Mouse (Mus musculus) MEL (cell line): ENCODE data around the gene Pik3r1.

Source experiments
- CTCF ChIP-seq, 3 experiments: IDR thresholded peaks in 2 of 3; conservative IDR thresholded peaks in 1 of 3; 2 replicates each; pipeline ENCODE4 v1.5.1; 2011 to 2012; ENCODE audit warnings: low read length in 3 of 3, low read depth in 2 of 3, mild to moderate bottlenecking in 2 of 3, improper control_type of control experiment in 1 of 3, inconsistent platforms in 1 of 3, mixed read lengths in 1 of 3, moderate library complexity in 1 of 3; ENCODE audit not compliant: control insufficient read depth in 1 of 3, insufficient read depth in 1 of 3, poor library complexity in 1 of 3, severe bottlenecking in 1 of 3
- ELF1 ChIP-seq: IDR thresholded peaks from 2 replicates; pipeline ENCODE4 v1.6.1; 2014; ENCODE audit warnings: low read depth, mild to moderate bottlenecking, inconsistent platforms, low read length, improper control_type of control experiment, moderate library complexity
- EP300 ChIP-seq, 2 experiments: IDR thresholded peaks; 2 replicates each; pipeline ENCODE4 v1.6.1; 2011; ENCODE audit warnings: improper control_type of control experiment in 2 of 2, low read length in 2 of 2, low read depth in 1 of 2, mild to moderate bottlenecking in 1 of 2
- GATA1 ChIP-seq: IDR thresholded peaks from 2 replicates; pipeline ENCODE4 v1.6.1; 2011; ENCODE audit warnings: low read depth, low read length, improper control_type of control experiment
- MAZ ChIP-seq: IDR thresholded peaks from 2 replicates; pipeline ENCODE4 v1.6.1; 2012; ENCODE audit warnings: low read depth, mild to moderate bottlenecking, inconsistent platforms, low read length, improper control_type of control experiment
- MEF2A ChIP-seq: IDR thresholded peaks from 2 replicates; pipeline ENCODE4 v1.6.1; 2014; ENCODE audit warnings: low read depth, mild to moderate bottlenecking, inconsistent platforms, low read length, improper control_type of control experiment; ENCODE audit not compliant: poor library complexity, insufficient replicate concordance, severe bottlenecking; ENCODE audit errors: extremely low read depth
- POLR2A ChIP-seq, 2 experiments: IDR thresholded peaks; 2 replicates each; pipeline ENCODE4 v1.6.1; 2011 to 2012; ENCODE audit warnings: low read length in 2 of 2, mild to moderate bottlenecking in 2 of 2, control low read depth in 1 of 2, improper control_type of control experiment in 1 of 2, low read depth in 1 of 2, moderate library complexity in 1 of 2; ENCODE audit not compliant: control insufficient read depth in 1 of 2, insufficient read depth in 1 of 2, poor library complexity in 1 of 2
- RAD21 ChIP-seq: IDR thresholded peaks from 2 replicates; pipeline ENCODE4 v1.6.1; 2011; ENCODE audit warnings: mild to moderate bottlenecking, low read depth, low read length, improper control_type of control experiment
- SIN3A ChIP-seq: IDR thresholded peaks from 2 replicates; pipeline ENCODE4 v1.6.1; 2012; ENCODE audit warnings: low read length, improper control_type of control experiment, inconsistent platforms
- ZNF384 ChIP-seq: IDR thresholded peaks from 2 replicates; pipeline ENCODE4 v1.6.1; 2012; ENCODE audit warnings: low read depth, mild to moderate bottlenecking, inconsistent platforms, low read length, improper control_type of control experiment

DNA sequence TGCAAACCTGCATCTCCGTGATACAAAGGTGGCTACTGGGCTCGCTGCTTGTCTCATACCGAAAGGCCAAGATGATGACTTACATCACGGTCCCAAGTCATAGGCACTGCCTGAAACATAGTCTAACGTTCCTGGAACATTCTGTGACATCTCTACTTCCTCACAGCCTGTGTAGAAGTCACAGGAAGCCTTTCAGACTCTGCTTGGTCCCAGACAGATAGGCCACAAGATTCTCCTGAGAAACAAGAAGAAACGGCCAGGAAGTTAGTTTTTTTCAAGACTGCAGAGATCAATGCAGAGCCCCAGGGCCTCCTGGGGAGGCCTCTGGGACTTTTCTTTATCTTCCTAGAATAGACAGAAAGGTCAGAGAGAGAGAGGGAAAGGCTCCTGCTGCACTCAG is 29.0 kb upstream of the Pik3r1 start:
- no peak for TF ChIP-seq GATA1
- TF ChIP-seq CTCF (IDR thresholded peaks at IDR 0.05 in 2 of 3, conservative IDR thresholded peaks at IDR 0.05 in 1 of 3; ENCODE audit: control insufficient read depth in 1 of 3, insufficient read depth in 1 of 3, low read depth in 2 of 3, low read length in 3 of 3, poor library complexity in 1 of 3, severe bottlenecking in 1 of 3), result no peak
- no peak for TF ChIP-seq RAD21
- no peak for TF ChIP-seq MEF2A
- no peak for TF ChIP-seq POLR2A (IDR thresholded peaks at IDR 0.05; ENCODE audit: control insufficient read depth in 1 of 2, insufficient read depth in 1 of 2, low read depth in 1 of 2, low read length in 2 of 2, poor library complexity in 1 of 2)
- TF ChIP-seq ZNF384, result no peak
- TF ChIP-seq SIN3A, result no peak
- TF ChIP-seq EP300 (IDR thresholded peaks at IDR 0.05; ENCODE audit: low read depth in 1 of 2, low read length in 2 of 2), result no peak
- TF ChIP-seq ELF1, result no peak
- TF ChIP-seq MAZ, result no peak
